Mouse (Mus musculus): ENCODE data around the gene March7. TPM values are rescaled to one million over a fixed set of nuclear protein-coding genes. Genes with fewer than 3 reads are reported as not detected.

The March7 gene
- total RNA-seq, 4 experiments from 2014 or later: 20.8 to 33.6 (median 28.3) TPM

GRCm38 (mm10) chr2:60285107-60285617 is 75.5 kb downstream of the March7 start:
- DNase-seq (ENCODE audit: low spot score): no peak

GRCm38 (mm10) chr2:60288606-60289005 is 78.9 kb downstream of the March7 start:
- no peak for DNase-seq (ENCODE audit: low spot score)

DNA sequence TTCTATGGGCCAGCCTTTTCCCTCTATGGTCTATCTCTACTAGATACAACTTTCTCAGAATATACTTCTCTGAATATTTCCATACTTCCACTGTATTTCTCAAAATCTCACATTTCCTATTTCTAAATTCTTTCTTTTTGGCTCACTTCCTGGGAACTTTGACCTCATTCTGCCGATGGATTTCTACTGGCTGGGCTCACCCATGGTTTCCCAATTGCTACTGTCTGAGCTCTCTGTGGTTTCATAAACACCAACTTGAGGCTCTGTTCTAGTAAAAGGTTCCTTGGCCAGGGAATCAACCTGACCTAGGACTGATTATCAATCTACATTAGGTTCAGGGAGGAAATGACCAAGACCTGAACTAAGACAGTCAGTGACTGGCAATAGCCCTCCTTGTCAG is 79.8 kb downstream of the March7 start:
- DNase-seq (ENCODE audit: low spot score): no peak

- DNase-seq (ENCODE audit: low spot score): no peak
These were observed 81.7 kb downstream of the March7 start for GRCm38 (mm10) chr2:60291381-60291780.

- DNase-seq (ENCODE audit: low spot score): no peak
These were observed 88.6 kb downstream of the March7 start for GRCm38 (mm10) chr2:60298266-60298665.

GRCm38 (mm10) chr2:60299323-60299722 is 89.6 kb downstream of the March7 start:
- no peak for DNase-seq (ENCODE audit: low spot score)

Other genes with a start within 250 kb of the March7 start
- 10 to 100 TPM; 33.0 to 49.7 (median 44.0) TPM for gene Baz2b, start within 50 bp of the March7 start, total RNA-seq (2022)
- 1 to 10 TPM; 8.1 to 9.3 (median 8.9) TPM for gene Cd302, start 74.6 kb downstream of the March7 start, total RNA-seq (2022)
- 1 to 10 TPM in 2 of 4 experiments, under 1 TPM in 2; 0.72 to 1.1 (median 1.0) TPM for gene Ly75, start 173.4 kb downstream of the March7 start, total RNA-seq (2022)

Measured in heart, adult 8-10 months (tissue).